Mouse (Mus musculus) small intestine, adult 2 months (tissue): ENCODE data around the gene Rps6ka5.

Experiments
- CTCF ChIP-seq: fragments of 200-500 bp; IDR thresholded peaks from 2 replicates; pipeline ENCODE4 v1.5.1; 2012; ENCODE audit warnings: low read depth, mild to moderate bottlenecking, control low read depth, inconsistent platforms, low read length, moderate library complexity, mixed read lengths; ENCODE audit not compliant: insufficient replicate concordance, insufficient read length; ENCODE audit errors: extremely low read depth
- POLR2A ChIP-seq: fragments of 200-500 bp; IDR thresholded peaks from 2 replicates; pipeline ENCODE4 v1.6.1; 2012; ENCODE audit warnings: low read depth, mild to moderate bottlenecking, control low read depth, inconsistent platforms, low read length, moderate library complexity

DNA sequence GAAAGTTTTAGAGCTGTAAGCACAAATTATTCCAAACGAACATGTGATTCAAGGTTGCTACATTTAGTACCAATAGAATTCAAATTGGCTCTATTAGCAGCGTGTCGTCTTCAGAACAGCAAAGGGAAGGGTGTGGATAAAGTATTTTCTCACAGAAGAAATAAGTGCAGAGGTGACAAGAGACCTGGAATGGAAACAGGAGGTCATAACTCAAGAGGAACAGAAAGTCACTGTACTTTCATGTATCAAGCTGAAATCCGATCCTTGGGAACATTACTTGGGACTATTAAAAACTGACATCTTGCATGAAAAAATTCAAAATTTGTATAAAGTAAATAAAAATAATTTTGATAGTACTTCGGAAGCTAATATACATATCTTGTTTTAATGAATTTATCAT lies 36.3 kb downstream of the Rps6ka5 start:
- TF ChIP-seq CTCF (no peak), POLR2A (no peak)
